Mouse (Mus musculus) C2C12 (cell line): ENCODE data around the gene Gm30302. TPM values are rescaled to one million over a fixed set of nuclear protein-coding genes. Genes with fewer than 3 reads are reported as not detected.

ENCODE experiments used
- H3K27me3 ChIP-seq: one replicate; pipeline ENCODE4 v1.6.1; 2011; ENCODE audit not compliant: control insufficient read depth, insufficient read depth, insufficient read length
- H3K36me3 ChIP-seq: one replicate; pipeline ENCODE4 v1.6.1; 2011; ENCODE audit not compliant: control insufficient read depth, insufficient read depth
- H3K4me3 ChIP-seq: one replicate; pipeline ENCODE4 v1.5.1; 2011; ENCODE audit warnings: mild to moderate bottlenecking, control low read depth; ENCODE audit not compliant: poor library complexity, insufficient read depth, severe bottlenecking
- H3K79me2 ChIP-seq: one replicate; pipeline ENCODE4 v1.6.1; 2011; ENCODE audit not compliant: control insufficient read depth, insufficient read depth
- H3K79me3 ChIP-seq: one replicate; pipeline ENCODE4 v1.6.1; 2011; ENCODE audit warnings: low read depth, control low read depth
- H3ac ChIP-seq: one replicate; pipeline ENCODE3; 2011; ENCODE audit warnings: low read depth; ENCODE audit not compliant: control insufficient read depth, insufficient read length
- CEBPB ChIP-seq: IDR thresholded peaks from one replicate; pipeline ENCODE4 v1.6.1; 2011; ENCODE audit warnings: low read depth, mild to moderate bottlenecking, control low read depth, moderate library complexity
- CTCF ChIP-seq: IDR thresholded peaks from one replicate; pipeline ENCODE4 v1.5.1; 2011; ENCODE audit not compliant: control insufficient read depth, insufficient read depth, insufficient read length
- FOSL1 ChIP-seq: IDR thresholded peaks from one replicate; pipeline ENCODE4 v1.8.0; 2011; ENCODE audit warnings: mild to moderate bottlenecking, low read length; ENCODE audit not compliant: poor library complexity, insufficient read depth, severe bottlenecking
- MAX ChIP-seq: IDR thresholded peaks from one replicate; pipeline ENCODE4 v1.6.1; 2011; ENCODE audit warnings: mild to moderate bottlenecking, control low read depth
- MYOD1 ChIP-seq: IDR thresholded peaks from one replicate; pipeline ENCODE4 v1.6.1; 2011; ENCODE audit warnings: low read depth; ENCODE audit not compliant: control insufficient read depth, insufficient read length
- MYOG ChIP-seq: IDR thresholded peaks from one replicate; pipeline ENCODE4 v1.6.1; 2011; ENCODE audit not compliant: control insufficient read depth, insufficient read length; ENCODE audit errors: extremely low read depth
- USF1 ChIP-seq: IDR thresholded peaks from one replicate; pipeline ENCODE4 v1.6.1; 2011; ENCODE audit warnings: low read depth, mild to moderate bottlenecking, control low read depth, moderate library complexity
- polyA plus RNA-seq: library from polyadenylated mRNA; unstranded; fragments of >200 nt; fragmentation: generic; extraction: Trizol; gene quantifications from one replicate; pipeline ENCODE4 v1.2.1, GENCODE M21; 2012; ENCODE audit warnings: missing spikeins

Gene Gm30302
- polyA plus RNA-seq, 1 experiment: not detected

DNA sequence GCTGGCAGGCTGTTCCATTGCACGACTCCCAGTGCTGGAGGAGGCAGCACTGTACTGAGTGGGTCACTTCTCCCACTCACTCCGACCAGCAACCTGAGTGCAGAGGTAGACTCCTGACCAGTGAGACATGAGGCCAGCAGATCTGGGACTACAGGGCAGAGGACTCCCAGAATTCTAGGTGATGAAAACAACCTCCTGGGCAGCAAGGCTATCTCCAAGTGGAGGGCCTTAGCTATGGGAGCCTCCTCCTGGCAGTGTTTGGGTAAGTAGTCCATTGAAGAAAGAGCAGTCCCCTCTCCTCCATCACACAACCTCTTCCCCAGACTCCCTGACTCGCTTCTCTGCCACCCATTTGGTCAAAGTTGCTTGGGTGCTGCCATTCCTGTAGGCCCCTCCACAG is 31.6 kb upstream of the Gm30302 start:
- TF ChIP-seq MYOG (no peak), MYOD1 (no peak), MAX (no peak), FOSL1 (no peak), USF1 (no peak), CTCF (no peak), CEBPB (no peak)
- no peaks in the 10 kb centered on the region for H3K79me2 ChIP-seq

DNA sequence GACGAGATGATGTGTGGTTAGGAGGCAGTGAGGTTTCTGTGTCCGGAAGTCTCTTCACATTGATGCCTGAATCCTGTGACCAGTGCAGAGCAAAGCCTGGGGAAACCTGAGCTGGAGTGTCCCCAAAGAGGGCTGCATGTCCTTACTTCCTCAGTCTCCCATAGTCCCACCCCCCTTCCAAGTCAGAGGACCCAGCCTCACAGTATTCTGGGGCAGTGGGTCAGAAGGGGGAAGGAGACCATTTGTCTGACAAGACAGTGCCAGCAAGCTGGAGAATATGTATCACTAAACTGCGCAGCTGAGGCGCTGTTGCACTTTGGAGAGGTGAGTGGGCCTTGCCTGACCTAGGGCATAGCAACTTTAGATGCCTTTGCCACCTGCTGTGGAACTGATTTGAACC is 26.5 kb upstream of the Gm30302 start:
- H3K4me3 ChIP-seq: no peak overlapping the region
- no peak overlapping the region for H3ac ChIP-seq
- no peak for TF ChIP-seq CTCF
- no peak for TF ChIP-seq MAX
- TF ChIP-seq MYOG: no peak
- TF ChIP-seq CEBPB: no peak
- no peak for TF ChIP-seq MYOD1
- no peak for TF ChIP-seq USF1
- no peak for TF ChIP-seq FOSL1
- no peaks in the 10 kb centered on the region for H3K79me2 ChIP-seq
- H3K36me3 ChIP-seq: no peaks in the 10 kb centered on the region
- H3K27me3 ChIP-seq: peaks cover 6% of the 10 kb centered on the region
- H3K79me3 ChIP-seq: no peaks in the 10 kb centered on the region

More for the DNA sequence above, 31.6 kb upstream of the Gm30302 start:
- Histone ChIP-seq H3K4me3 (no peak overlapping the region), H3ac (no peak overlapping the region), H3K36me3 (no peaks in the 10 kb centered on the region), H3K27me3 (peaks cover 6% of the 10 kb centered on the region), H3K79me3 (no peaks in the 10 kb centered on the region)

DNA sequence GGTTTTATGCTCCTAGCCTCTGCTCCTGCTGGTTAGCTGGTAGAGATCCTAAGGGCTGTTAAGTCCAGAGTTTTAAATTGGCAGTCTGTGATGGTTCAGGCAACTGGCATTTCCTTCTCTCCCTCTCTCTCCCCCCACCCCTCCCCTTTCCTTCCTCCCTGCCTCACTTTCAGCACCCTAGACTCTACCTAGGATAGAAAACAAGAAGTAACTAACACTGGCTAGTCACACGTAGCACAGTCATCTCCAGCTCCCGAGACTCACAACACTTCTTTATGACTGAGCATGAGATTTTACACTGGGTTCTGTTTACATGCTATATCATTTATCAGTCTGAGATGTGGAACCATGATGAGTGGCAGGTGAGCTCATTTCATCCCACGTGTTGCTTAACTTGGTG is 16.2 kb upstream of the Gm30302 start:
- TF ChIP-seq MAX (no peak), MYOD1 (no peak), CTCF (no peak), MYOG (no peak), USF1 (no peak), CEBPB (no peak), FOSL1 (no peak)
- H3K4me3 ChIP-seq: no peak overlapping the region
- H3K27me3 ChIP-seq: no peaks in the 10 kb centered on the region
- no peaks in the 10 kb centered on the region for H3K79me3 ChIP-seq
- no peak overlapping the region for H3ac ChIP-seq
- no peaks in the 10 kb centered on the region for H3K36me3 ChIP-seq
- no peaks in the 10 kb centered on the region for H3K79me2 ChIP-seq

DNA sequence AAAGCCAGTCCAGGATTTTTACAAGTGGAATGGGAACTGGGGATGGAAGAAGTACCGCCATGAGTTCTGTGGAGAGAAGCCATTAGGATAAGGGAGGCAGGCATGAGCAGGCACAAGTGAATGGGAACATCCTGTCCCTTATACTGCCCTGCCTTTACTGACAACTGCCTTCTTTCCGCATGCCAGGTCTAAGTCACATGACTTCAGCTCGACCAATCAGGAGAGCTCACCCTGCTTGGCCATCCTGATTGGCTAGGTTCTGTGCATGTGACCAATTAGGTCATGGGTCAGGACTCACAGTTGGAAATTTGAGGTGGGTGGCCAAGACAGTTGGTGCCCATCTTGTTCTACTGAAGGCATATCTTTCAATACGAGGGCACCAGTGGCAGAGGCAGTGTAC is 15.6 kb upstream of the Gm30302 start:
- H3K79me3 ChIP-seq: no peaks in the 10 kb centered on the region
- H3K4me3 ChIP-seq: no peak overlapping the region
- no peak overlapping the region for H3ac ChIP-seq
- peak; percentile 5 for TF ChIP-seq USF1
- no peak for TF ChIP-seq CEBPB
- no peaks in the 10 kb centered on the region for H3K36me3 ChIP-seq
- H3K27me3 ChIP-seq: no peaks in the 10 kb centered on the region
- no peaks in the 10 kb centered on the region for H3K79me2 ChIP-seq

DNA sequence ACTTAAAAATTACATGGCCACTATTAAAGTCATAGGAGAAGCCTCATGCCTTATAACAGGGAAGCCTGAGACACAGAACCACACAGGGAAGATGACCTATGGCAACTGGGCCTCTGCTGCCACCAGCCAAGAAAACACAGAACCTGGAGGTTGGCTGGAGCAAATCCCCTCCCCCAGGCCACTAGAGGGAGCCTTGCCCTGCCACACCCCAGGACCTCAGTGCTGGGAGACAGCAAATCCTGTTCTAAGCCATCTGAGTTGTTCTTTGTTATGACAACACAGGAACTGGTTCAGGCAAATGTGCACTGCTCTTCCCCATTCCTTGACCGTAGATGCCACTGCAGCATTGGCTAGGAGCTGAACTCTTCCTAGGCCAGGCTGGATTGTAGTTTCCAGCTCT is 8.3 kb upstream of the Gm30302 start:
- TF ChIP-seq CTCF (peak; percentile 1), CEBPB (no peak)
- Histone ChIP-seq H3K27me3 (no peaks in the 10 kb centered on the region), H3K36me3 (no peaks in the 10 kb centered on the region)

DNA sequence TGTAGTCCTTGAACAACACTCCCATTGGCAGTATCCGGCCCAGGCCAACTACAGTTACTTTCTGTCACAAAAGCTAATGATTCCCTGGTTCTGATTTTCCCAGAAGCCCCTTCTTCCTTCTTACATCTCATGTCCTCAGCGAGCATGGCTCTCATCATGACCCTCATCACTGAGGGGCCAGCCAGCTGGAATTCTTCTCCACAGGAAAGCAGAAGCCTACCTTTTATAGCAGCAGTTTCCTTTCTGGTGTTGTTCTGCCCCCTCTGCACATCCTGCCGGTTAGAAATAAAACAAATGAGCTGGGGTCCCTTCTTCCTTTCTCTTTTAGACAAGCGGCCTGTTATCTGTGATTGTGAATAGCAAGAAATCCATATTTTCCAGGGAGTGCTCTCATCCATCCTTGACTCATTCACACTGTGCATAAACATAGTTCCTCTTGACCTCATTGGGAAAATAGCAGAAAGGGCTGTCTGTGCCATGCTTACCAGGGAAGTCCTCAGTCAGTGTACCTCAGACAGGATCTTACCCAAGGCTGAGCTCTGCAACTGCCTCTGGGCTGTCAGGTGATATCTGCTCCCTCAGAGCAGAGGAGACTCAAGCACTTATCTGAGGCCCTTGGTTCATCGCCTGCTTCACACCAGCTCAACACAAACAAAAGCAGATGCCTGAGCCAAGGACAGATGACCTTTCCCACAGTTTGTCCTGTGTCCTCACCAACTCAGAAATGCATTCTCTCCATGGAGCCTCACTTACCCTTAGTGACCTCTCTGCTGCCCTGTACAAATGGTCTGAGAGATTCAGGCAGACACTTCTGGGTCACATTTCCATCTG is 10.0 kb downstream of the Gm30302 start:
- Histone ChIP-seq H3ac (no peak overlapping the region), H3K27me3 (no peaks in the 10 kb centered on the region), H3K36me3 (no peaks in the 10 kb centered on the region), H3K79me3 (no peaks in the 10 kb centered on the region), H3K4me3 (no peak overlapping the region), H3K79me2 (no peaks in the 10 kb centered on the region)
- no peak for TF ChIP-seq CEBPB
- TF ChIP-seq MAX: no peak
- no peak for TF ChIP-seq MYOD1
- no peak for TF ChIP-seq MYOG
- no peak for TF ChIP-seq USF1
- no peak for TF ChIP-seq CTCF
- TF ChIP-seq FOSL1: no peak

More for the DNA sequence above, 8.3 kb upstream of the Gm30302 start:
- Histone ChIP-seq H3K4me3 (no peak overlapping the region), H3ac (no peak overlapping the region), H3K79me2 (no peaks in the 10 kb centered on the region), H3K79me3 (no peaks in the 10 kb centered on the region)
